Mouse (Mus musculus) monocyte, adult 5-6 weeks (primary cell): ENCODE results near the gene Mcf2. TPM values are rescaled to one million over a fixed set of nuclear protein-coding genes. Genes with fewer than 3 reads are reported as not detected.

Experiments used
- total RNA-seq: library from RNA; stranded (forward); fragments of 200-1000, 200-491, 200-594 nt; gene quantifications from 3 replicates; pipeline ENCODE4 v1.2.3, GENCODE M21; 2017

Gene Mcf2
- total RNA-seq, 1 experiment from 2014 or later, result not detected

Other genes with a start within 250 kb of the Mcf2 start
- gene F9, start 179.6 kb downstream of the Mcf2 start, total RNA-seq, result 0.29 to 0.64 TPM (median 0.39 TPM) in 3 replicates